Mouse (Mus musculus) G1E (cell line): ENCODE results near the gene Zdhhc1.

Source experiments
- CTCF ChIP-seq: IDR thresholded peaks from 2 replicates; pipeline ENCODE4 v1.5.1; 2012; ENCODE audit warnings: low read depth, low read length, inconsistent platforms, mixed read lengths
- GATA1 ChIP-seq: IDR thresholded peaks from 2 replicates; pipeline ENCODE4 v1.6.1; 2012; ENCODE audit warnings: borderline replicate concordance, low read length, inconsistent platforms, mixed read lengths

DNA sequence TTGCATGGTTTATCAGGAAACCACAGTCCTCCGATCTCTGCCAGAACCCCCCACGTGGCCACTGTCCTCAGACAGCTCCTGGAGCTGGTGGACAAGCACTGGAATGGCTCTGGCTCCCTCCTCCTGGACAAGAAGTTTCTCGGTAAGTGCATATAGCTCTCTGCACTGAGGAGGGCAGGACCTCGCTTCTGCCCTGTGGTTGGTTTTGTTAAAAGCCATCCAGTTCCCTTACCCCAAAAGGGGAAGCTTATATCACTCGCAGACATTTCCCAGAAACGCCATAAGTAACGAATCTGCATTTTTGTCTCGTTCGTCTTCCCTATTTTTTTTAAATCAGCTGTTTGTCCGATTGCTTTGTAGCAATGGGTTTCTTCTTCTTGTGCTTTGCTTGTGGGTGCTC is 41.5 kb downstream of the Zdhhc1 start:
- no peak for TF ChIP-seq GATA1
- TF ChIP-seq CTCF = no peak
